Mouse (Mus musculus): Measurements from ENCODE around the gene Rnf213.

GRCm38 (mm10) chr11:119347125-119347524 is 45.8 kb upstream of the Rnf213 start:
- TF ChIP-seq CTCF (IDR thresholded peaks at IDR 0.05; ENCODE audit: low read depth, low read length) (no peak), POLR2A (IDR thresholded peaks at IDR 0.05; ENCODE audit: borderline replicate concordance, low read depth, low read length) (no peak)
